Mouse (Mus musculus): ENCODE data around the gene Csf3. TPM values are rescaled to one million over a fixed set of nuclear protein-coding genes. Genes with fewer than 3 reads are reported as not detected.

The Csf3 gene
- total and polyA plus RNA-seq, 2 experiments from 2014 or later: not detected

GRCm38 (mm10) chr11:98745932-98746853 is 45.1 kb downstream of the Csf3 start:
- peak overlapping the region; percentile 96 for H3K27ac ChIP-seq (ENCODE audit: low read depth, low read length)
- peaks cover 67% of the 10 kb centered on the region for H3K4me1 ChIP-seq (ENCODE audit: insufficient read depth, low read length)
- H3K36me3 ChIP-seq (ENCODE audit: insufficient read depth, low read length): no peaks in the 10 kb centered on the region
- H3K27me3 ChIP-seq (ENCODE audit: insufficient read depth, low read length): no peaks in the 10 kb centered on the region
- no peak for TF ChIP-seq CTCF (IDR thresholded peaks at IDR 0.05)
- H3K9me3 ChIP-seq (ENCODE audit: low read length): no peaks in the 10 kb centered on the region
- peak overlapping the region; percentile 24; the same call in 1 of the 2 replicates for H3K4me3 ChIP-seq (ENCODE audit: low read depth, low read length)
- no peak for ATAC-seq (ENCODE audit: low FRiP score)
- peak overlapping the region; percentile 94 for H3K4me2 ChIP-seq (ENCODE audit: low read depth, low read length, poor library complexity, severe bottlenecking)
- peak overlapping the region; percentile 24; the same call in 1 of the 2 replicates for H3K9ac ChIP-seq (replicated peaks; ENCODE audit: low read length, poor library complexity, severe bottlenecking)
- no peak for DNase-seq (ENCODE audit: low spot score)
- 48% methylated on average over 12 of the region's 12 CpGs for WGBS

- peaks cover 72% of the 10 kb centered on the region for H3K4me1 ChIP-seq (ENCODE audit: insufficient read depth, low read length)
- peak overlapping the region; percentile 56 for H3K9ac ChIP-seq (replicated peaks; ENCODE audit: low read length, poor library complexity, severe bottlenecking)
- no peaks in the 10 kb centered on the region for H3K36me3 ChIP-seq (ENCODE audit: insufficient read depth, low read length)
- no peak for TF ChIP-seq CTCF (IDR thresholded peaks at IDR 0.05)
- peak overlapping the region; percentile 94 for H3K4me2 ChIP-seq (ENCODE audit: low read depth, low read length, poor library complexity, severe bottlenecking)
- DNase-seq (ENCODE audit: low spot score) (peak; percentile 97), ATAC-seq (ENCODE audit: low FRiP score) (peak; percentile 62)
- peak overlapping the region; percentile 24 for H3K4me3 ChIP-seq (ENCODE audit: low read depth, low read length)
- H3K27me3 ChIP-seq (ENCODE audit: insufficient read depth, low read length): no peaks in the 10 kb centered on the region
- 2% methylated on average over 19 of the region's 19 CpGs for WGBS
- no peaks in the 10 kb centered on the region for H3K9me3 ChIP-seq (ENCODE audit: low read length)
- peak overlapping the region; percentile 96 for H3K27ac ChIP-seq (ENCODE audit: low read depth, low read length)
Measured at GRCm38 (mm10) chr11:98746855-98747693, 46.0 kb downstream of the Csf3 start.

- TF ChIP-seq CTCF (IDR thresholded peaks at IDR 0.05): no peak
- 0 out of 2 replicates have a peak, but pooled peaks cover 2% of the 10 kb centered on the region for H3K36me3 ChIP-seq (ENCODE audit: insufficient read depth, low read length)
- no peaks in the 10 kb centered on the region for H3K27me3 ChIP-seq (ENCODE audit: insufficient read depth, low read length)
- H3K4me2 ChIP-seq (ENCODE audit: low read depth, low read length, poor library complexity, severe bottlenecking): peak overlapping the region; percentile 94
- DNase-seq (ENCODE audit: low spot score) (no peak), ATAC-seq (ENCODE audit: low FRiP score) (no peak)
- H3K27ac ChIP-seq (ENCODE audit: low read depth, low read length): peak overlapping the region; percentile 96
- H3K9ac ChIP-seq (replicated peaks; ENCODE audit: low read length, poor library complexity, severe bottlenecking): peak overlapping the region; percentile 59
- WGBS: 4% methylated on average over 6 of the region's 6 CpGs
- H3K4me1 ChIP-seq (ENCODE audit: insufficient read depth, low read length): peaks cover 72% of the 10 kb centered on the region
- peak overlapping the region; percentile 27; the same call in 1 of the 2 replicates for H3K4me3 ChIP-seq (ENCODE audit: low read depth, low read length)
- H3K9me3 ChIP-seq (ENCODE audit: low read length): no peaks in the 10 kb centered on the region
Measured at GRCm38 (mm10) chr11:98747804-98748505, 46.9 kb downstream of the Csf3 start.

GRCm38 (mm10) chr11:98748506-98749416 is 47.7 kb downstream of the Csf3 start:
- Histone ChIP-seq H3K36me3 (ENCODE audit: insufficient read depth, low read length) (peaks cover 7% of the 10 kb centered on the region; the same call in 1 of the 2 replicates), H3K9me3 (ENCODE audit: low read length) (no peaks in the 10 kb centered on the region), H3K27me3 (ENCODE audit: insufficient read depth, low read length) (no peaks in the 10 kb centered on the region), H3K27ac (ENCODE audit: low read depth, low read length) (peak overlapping the region; percentile 96), H3K4me2 (ENCODE audit: low read depth, low read length, poor library complexity, severe bottlenecking) (peak overlapping the region; percentile 94), H3K4me1 (ENCODE audit: insufficient read depth, low read length) (peaks cover 72% of the 10 kb centered on the region), H3K4me3 (ENCODE audit: low read depth, low read length) (peak overlapping the region; percentile 27), H3K9ac (replicated peaks; ENCODE audit: low read length, poor library complexity, severe bottlenecking) (peak overlapping the region; percentile 64)
- DNase-seq (ENCODE audit: low spot score): peak; percentile 76
- ATAC-seq (ENCODE audit: low FRiP score): peak; percentile 22; the same call in 1 of the 2 replicates
- 8% methylated on average over 15 of the region's 15 CpGs for WGBS
- peak; percentile 50 for TF ChIP-seq CTCF (IDR thresholded peaks at IDR 0.05)
